Mouse (Mus musculus): ENCODE results near the gene Slc39a11.
A peak's percentile ranks its signal among the peaks of the same experiment; 100 is the strongest.

GRCm38 (mm10) chr11:113376066-113376465 is 273.8 kb downstream of the Slc39a11 start:
- TF ChIP-seq RAD21 (IDR thresholded peaks at IDR 0.05; ENCODE audit: low read depth, low read length) (no peak; the same call in 1 of the 2 replicates), EP300 (IDR thresholded peaks at IDR 0.05; ENCODE audit: low read length) (no peak), CTCF (conservative IDR thresholded peaks at IDR 0.05 in 1 of 2, IDR thresholded peaks at IDR 0.05 in 1 of 2; ENCODE audit: low read depth in 2 of 2, low read length in 2 of 2) (0 out of 4 replicates have a peak, but pooled peaks of 1 of the 2 experiments have one; percentile 0), MAX (IDR thresholded peaks at IDR 0.05; ENCODE audit: low read length) (no peak)

Data from CH12.LX (cell line).